Mouse (Mus musculus): ENCODE results near the gene Igfbp2. TPM values are rescaled to one million over a fixed set of nuclear protein-coding genes. Genes with fewer than 3 reads are reported as not detected.

The Igfbp2 gene
- polyA plus RNA-seq, 1 experiment, result 0.10 TPM

GRCm38 (mm10) chr1:72877892-72878291 is 53.6 kb downstream of the Igfbp2 start:
- Histone ChIP-seq H3K36me3 (ENCODE audit: control insufficient read depth) (no peaks in the 10 kb centered on the region), H3K9me3 (ENCODE audit: control insufficient read depth, low read length) (no peaks in the 10 kb centered on the region), H3K4me1 (ENCODE audit: control insufficient read depth) (no peaks in the 10 kb centered on the region; the same call in 1 of the 2 replicates), H3K27me3 (ENCODE audit: control insufficient read depth) (peaks cover 52% of the 10 kb centered on the region), H3K4me3 (replicated peaks) (no peak overlapping the region)
- TF ChIP-seq GATA1 (IDR thresholded peaks at IDR 0.05; ENCODE audit: low read length) (no peak), TAL1 (IDR thresholded peaks at IDR 0.05; ENCODE audit: low read length) (no peak)

GRCm38 (mm10) chr1:72878473-72879318 is 54.4 kb downstream of the Igfbp2 start:
- Histone ChIP-seq H3K27me3 (ENCODE audit: control insufficient read depth) (peaks cover 44% of the 10 kb centered on the region), H3K9me3 (ENCODE audit: control insufficient read depth, low read length) (no peaks in the 10 kb centered on the region), H3K4me1 (ENCODE audit: control insufficient read depth) (no peaks in the 10 kb centered on the region; the same call in 1 of the 2 replicates), H3K36me3 (ENCODE audit: control insufficient read depth) (no peaks in the 10 kb centered on the region), H3K4me3 (replicated peaks) (no peak overlapping the region)
- TF ChIP-seq GATA1 (IDR thresholded peaks at IDR 0.05; ENCODE audit: low read length) (no peak), TAL1 (IDR thresholded peaks at IDR 0.05; ENCODE audit: low read length) (no peak)

- Histone ChIP-seq H3K4me1 (ENCODE audit: control insufficient read depth) (no peaks in the 10 kb centered on the region), H3K9me3 (ENCODE audit: control insufficient read depth, low read length) (no peaks in the 10 kb centered on the region), H3K36me3 (ENCODE audit: control insufficient read depth) (no peaks in the 10 kb centered on the region), H3K4me3 (replicated peaks) (no peak overlapping the region), H3K27me3 (ENCODE audit: control insufficient read depth) (peaks cover 39% of the 10 kb centered on the region)
- no peak for TF ChIP-seq TAL1 (IDR thresholded peaks at IDR 0.05; ENCODE audit: low read length)
- no peak for TF ChIP-seq GATA1 (IDR thresholded peaks at IDR 0.05; ENCODE audit: low read length)
Measured at GRCm38 (mm10) chr1:72879319-72879634, 55.0 kb downstream of the Igfbp2 start.

GRCm38 (mm10) chr1:72885111-72885818 is 61.0 kb downstream of the Igfbp2 start:
- H3K4me3 ChIP-seq (replicated peaks), result no peak overlapping the region
- H3K36me3 ChIP-seq (ENCODE audit: control insufficient read depth), result no peaks in the 10 kb centered on the region
- no peaks in the 10 kb centered on the region for H3K27me3 ChIP-seq (ENCODE audit: control insufficient read depth)
- no peak for TF ChIP-seq TAL1 (IDR thresholded peaks at IDR 0.05; ENCODE audit: low read length)
- no peak for TF ChIP-seq GATA1 (IDR thresholded peaks at IDR 0.05; ENCODE audit: low read length)
- no peaks in the 10 kb centered on the region for H3K9me3 ChIP-seq (ENCODE audit: control insufficient read depth, low read length)
- H3K4me1 ChIP-seq (ENCODE audit: control insufficient read depth), result no peaks in the 10 kb centered on the region

- H3K9me3 ChIP-seq (ENCODE audit: control insufficient read depth, low read length), result no peaks in the 10 kb centered on the region
- H3K4me3 ChIP-seq (replicated peaks), result no peak overlapping the region
- no peaks in the 10 kb centered on the region for H3K27me3 ChIP-seq (ENCODE audit: control insufficient read depth)
- no peaks in the 10 kb centered on the region for H3K36me3 ChIP-seq (ENCODE audit: control insufficient read depth)
- no peaks in the 10 kb centered on the region for H3K4me1 ChIP-seq (ENCODE audit: control insufficient read depth)
- TF ChIP-seq TAL1 (IDR thresholded peaks at IDR 0.05; ENCODE audit: low read length), result no peak
- TF ChIP-seq GATA1 (IDR thresholded peaks at IDR 0.05; ENCODE audit: low read length), result no peak
Measured at GRCm38 (mm10) chr1:72885819-72886169, 61.5 kb downstream of the Igfbp2 start.

GRCm38 (mm10) chr1:72887910-72888309 is 63.6 kb downstream of the Igfbp2 start:
- no peaks in the 10 kb centered on the region for H3K27me3 ChIP-seq (ENCODE audit: control insufficient read depth)
- H3K4me1 ChIP-seq (ENCODE audit: control insufficient read depth), result no peaks in the 10 kb centered on the region
- H3K4me3 ChIP-seq (replicated peaks), result no peak overlapping the region
- TF ChIP-seq TAL1 (IDR thresholded peaks at IDR 0.05; ENCODE audit: low read length) (no peak), GATA1 (IDR thresholded peaks at IDR 0.05; ENCODE audit: low read length) (no peak)
- H3K36me3 ChIP-seq (ENCODE audit: control insufficient read depth), result no peaks in the 10 kb centered on the region
- H3K9me3 ChIP-seq (ENCODE audit: control insufficient read depth, low read length), result no peaks in the 10 kb centered on the region

- H3K4me1 ChIP-seq (ENCODE audit: control insufficient read depth), result no peaks in the 10 kb centered on the region
- no peak overlapping the region for H3K4me3 ChIP-seq (replicated peaks)
- TF ChIP-seq TAL1 (IDR thresholded peaks at IDR 0.05; ENCODE audit: low read length) (no peak), GATA1 (IDR thresholded peaks at IDR 0.05; ENCODE audit: low read length) (no peak)
- H3K9me3 ChIP-seq (ENCODE audit: control insufficient read depth, low read length), result no peaks in the 10 kb centered on the region
- H3K27me3 ChIP-seq (ENCODE audit: control insufficient read depth), result no peaks in the 10 kb centered on the region
- H3K36me3 ChIP-seq (ENCODE audit: control insufficient read depth), result no peaks in the 10 kb centered on the region
Measured at GRCm38 (mm10) chr1:72895821-72896220, 71.5 kb downstream of the Igfbp2 start.

Other genes starting within 250 kb of the Igfbp2 start
- gene Smarcal1, start 241.3 kb upstream of the Igfbp2 start, polyA plus RNA-seq (2012), result 0.25 and 0.80 TPM in 2 replicates
- gene Ankar, start 123.9 kb upstream of the Igfbp2 start, polyA plus RNA-seq (2012), result not detected in 2 replicates
- gene Rpl37a, start 113.2 kb upstream of the Igfbp2 start, polyA plus RNA-seq (2012), result 20.1 and 25.7 TPM in 2 replicates
- gene Igfbp5, start 50.4 kb downstream of the Igfbp2 start, polyA plus RNA-seq (2012), result not detected in 2 replicates
- not detected in 2 replicates for gene Tnp1, start 191.4 kb downstream of the Igfbp2 start, polyA plus RNA-seq (2012)

Measured in erythroblast, embryonic 14.5 days (primary cell).